Mouse (Mus musculus) frontal cortex, adult 2 months (tissue): ENCODE results near the gene Zfp82. TPM values are rescaled to one million over a fixed set of nuclear protein-coding genes. Genes with fewer than 3 reads are reported as not detected.
A peak's percentile ranks its signal among the peaks of the same experiment; 100 is the strongest.

Experiments used
- DNase-seq, 2 experiments: peaks; one replicate each; pipeline ENCODE4 v3.0.0; 2022; ENCODE audit warnings: low spot score in 1 of 2; ENCODE audit errors: extremely low spot score in 1 of 2
- polyA plus RNA-seq: library from polyadenylated mRNA; depleted of rRNA; stranded (reverse); fragments of >200 nt; gene quantifications from 2 replicates; pipeline ENCODE4 v1.2.3, GENCODE M21; 2012

The Zfp82 gene
- polyA plus RNA-seq, 1 experiment, result 3.4 TPM

DNA sequence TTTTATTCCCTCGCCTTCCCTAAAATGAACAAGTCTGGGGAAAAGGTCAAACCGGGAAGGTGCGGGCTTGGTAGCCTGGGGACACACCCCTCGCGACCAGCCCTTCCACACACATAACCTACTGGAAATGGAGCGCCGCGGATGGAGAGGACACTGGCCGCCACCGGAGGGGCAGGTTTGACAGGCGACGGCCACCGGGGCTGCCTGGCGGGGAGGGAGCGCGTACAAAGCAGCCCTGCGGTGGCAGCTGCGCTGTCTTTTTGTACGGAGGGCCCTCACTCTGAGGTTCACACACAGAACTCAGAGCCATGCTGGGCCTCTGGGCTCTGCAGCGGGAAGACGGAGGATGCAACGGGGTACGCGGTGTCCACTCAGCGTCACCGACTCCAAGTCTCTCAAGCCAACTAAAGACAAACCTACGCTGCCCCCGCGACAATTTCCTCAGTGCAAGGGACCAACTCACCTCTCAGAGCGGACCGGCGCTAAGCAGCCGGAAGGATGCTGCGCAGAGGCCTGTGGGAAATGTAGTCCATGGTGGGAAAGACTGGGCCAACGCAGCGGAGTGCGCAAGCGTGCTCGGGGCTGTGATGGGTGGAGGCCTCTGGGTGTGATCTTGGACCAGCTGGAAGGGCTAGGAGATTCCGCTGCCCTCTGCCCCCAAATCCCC is 21.7 kb downstream of the Zfp82 start, which contains the start of gene Zfp14:
Gene Zfp14 (minus strand): TSS at position 499 of the 667 bp plus-strand sequence.
- DNase-seq, result peak; percentile 87 to 95

GRCm38 (mm10) chr7:30048126-30048525 is 24.6 kb downstream of the Zfp82 start:
- no peak for DNase-seq

DNA sequence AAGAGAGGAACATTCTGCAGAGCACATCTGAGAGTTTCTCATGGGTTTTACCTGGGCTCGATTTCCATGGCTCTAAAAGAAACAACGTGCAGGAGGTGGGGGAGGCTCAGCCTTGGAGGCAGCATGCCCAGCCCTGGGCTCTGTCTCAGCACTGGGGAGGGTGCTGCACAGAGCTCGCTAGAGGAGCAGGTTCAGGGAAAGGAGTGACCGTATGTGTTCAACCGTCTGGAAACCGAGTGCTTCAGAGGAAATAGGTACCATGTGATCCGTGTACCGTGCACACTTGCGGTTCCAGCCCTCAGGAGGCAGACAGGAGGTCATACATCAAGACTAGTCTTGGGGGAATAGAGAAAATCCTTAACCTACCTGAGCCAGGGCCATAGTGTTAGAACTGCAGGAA is 28.3 kb downstream of the Zfp82 start:
- DNase-seq, result no peak

DNA sequence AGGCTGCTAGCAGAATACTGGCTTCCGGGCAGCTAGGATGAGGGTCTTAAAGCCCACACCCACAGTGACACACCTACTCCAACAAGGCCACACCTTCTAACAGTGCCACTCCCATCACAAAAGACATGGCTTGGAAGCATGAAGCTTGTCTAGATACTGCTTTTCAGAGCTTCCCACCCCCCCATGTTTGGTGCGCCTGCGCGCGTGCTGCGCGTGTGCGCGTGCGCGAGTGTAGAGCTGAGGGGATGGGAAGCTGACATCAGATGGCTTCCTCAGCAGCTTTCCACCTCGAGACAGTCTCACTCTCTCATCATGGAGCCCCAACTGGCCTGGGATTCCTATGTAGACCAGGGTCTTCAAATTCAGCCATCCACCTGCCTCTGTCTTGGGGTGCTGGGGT is 38.4 kb downstream of the Zfp82 start:
- DNase-seq, result no peak

- no peak for DNase-seq
Observed at GRCm38 (mm10) chr7:30031379-30031778, 41.3 kb downstream of the Zfp82 start.

DNA sequence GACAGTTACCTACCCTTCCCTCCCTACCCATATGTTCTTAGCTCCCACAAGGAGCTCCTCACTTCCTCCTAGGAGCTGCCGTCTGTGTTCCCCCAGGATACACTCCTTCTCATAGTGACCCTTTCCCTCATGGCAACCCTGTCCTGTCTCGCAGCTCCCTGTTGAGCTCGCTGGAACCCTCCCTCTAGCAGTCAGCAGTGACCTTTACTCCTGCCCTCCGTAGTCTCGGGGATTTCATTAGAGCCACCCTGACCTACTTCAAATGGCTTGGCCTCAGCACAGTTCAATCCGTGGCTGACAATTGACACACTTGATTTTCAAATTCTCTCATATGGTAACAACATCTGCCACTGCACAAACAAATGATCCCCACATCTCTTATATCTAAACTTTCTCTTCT is 42.0 kb downstream of the Zfp82 start:
- DNase-seq, result no peak

DNA sequence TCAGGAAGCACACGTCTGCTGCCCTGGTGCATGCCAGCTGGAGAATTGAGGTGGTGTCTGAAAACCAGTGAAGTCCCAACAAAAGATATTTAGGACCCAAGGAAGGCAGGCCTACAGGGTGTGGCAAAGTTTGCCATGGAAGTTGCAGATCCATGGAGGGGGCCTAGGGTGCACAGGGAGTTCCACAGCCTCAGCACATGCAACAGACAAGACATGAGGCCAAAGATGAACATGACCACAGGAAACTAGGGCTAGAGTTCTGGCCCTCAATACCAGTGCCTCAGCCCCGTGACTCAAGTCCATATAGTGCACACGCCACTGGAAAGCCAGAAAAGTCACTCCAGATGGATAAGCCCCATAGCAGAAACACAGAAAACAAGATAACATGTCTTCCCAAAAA is 44.1 kb downstream of the Zfp82 start:
- DNase-seq, result no peak

GRCm38 (mm10) chr7:30027331-30027730 is 45.4 kb downstream of the Zfp82 start:
- no peak for DNase-seq

- DNase-seq, result no peak
Observed at GRCm38 (mm10) chr7:30025358-30025757, 47.3 kb downstream of the Zfp82 start.

- no peak for DNase-seq
Observed at GRCm38 (mm10) chr7:30023800-30024199, 48.9 kb downstream of the Zfp82 start.

GRCm38 (mm10) chr7:30023324-30023723 is 49.4 kb downstream of the Zfp82 start:
- no peak for DNase-seq

GRCm38 (mm10) chr7:30019543-30019942 is 53.2 kb downstream of the Zfp82 start:
- no peak for DNase-seq

- no peak for DNase-seq
Observed at GRCm38 (mm10) chr7:30017226-30017625, 55.5 kb downstream of the Zfp82 start.

DNA sequence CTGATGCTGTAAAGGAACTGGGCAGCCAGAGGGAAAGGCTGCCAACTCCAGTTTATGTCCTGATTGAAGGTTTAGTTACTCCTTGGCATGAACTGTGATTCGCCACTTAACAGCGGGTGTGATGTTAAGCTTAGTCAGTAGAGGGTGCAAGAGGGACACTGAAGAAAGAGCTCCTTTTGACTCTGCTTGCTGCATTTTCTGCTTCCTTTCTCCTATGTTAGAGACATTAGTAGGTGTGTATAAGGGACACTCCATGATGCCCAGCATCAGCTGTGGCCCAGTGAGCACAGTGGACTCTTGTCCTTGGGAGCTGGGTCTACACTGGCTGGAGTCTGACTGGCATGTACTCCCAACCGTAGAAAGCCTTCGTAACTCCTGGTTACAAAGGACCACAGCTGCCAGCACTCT is 59.7 kb downstream of the Zfp82 start:
- DNase-seq, result peak; percentile 56 to 83

- DNase-seq, result peak in 1 of 2 experiments; percentile 40
Observed at GRCm38 (mm10) chr7:30010551-30011195, 62.0 kb downstream of the Zfp82 start.

- DNase-seq, result peak; percentile 47 to 74
Observed at GRCm38 (mm10) chr7:30009321-30010085, 63.2 kb downstream of the Zfp82 start.

GRCm38 (mm10) chr7:30008020-30008690 is 64.5 kb downstream of the Zfp82 start:
- no peak for DNase-seq

- peak in 1 of 2 experiments; percentile 41 for DNase-seq
Observed at GRCm38 (mm10) chr7:30007601-30008000, 65.1 kb downstream of the Zfp82 start.
